Mouse (Mus musculus) layer of hippocampus, adult 2 months (tissue): ENCODE results near the gene Frzb. TPM values are rescaled to one million over a fixed set of nuclear protein-coding genes. Genes with fewer than 3 reads are reported as not detected.

Experiments used
- DNase-seq, 2 experiments: peaks; one replicate each; pipeline ENCODE4 v3.0.0; 2022; ENCODE audit warnings: low spot score in 2 of 2
- H3K27ac ChIP-seq: fragments of 200-600 bp; 2 replicates; pipeline ENCODE4 v1.8.1; 2022
- H3K4me3 ChIP-seq: fragments of 200-600 bp; 2 replicates; pipeline ENCODE4 v1.8.1; 2022; ENCODE audit warnings: mild to moderate bottlenecking
- CTCF ChIP-seq: fragments of 200-600 bp; conservative IDR thresholded peaks from 2 replicates; pipeline ENCODE4 v1.8.1; 2022; ENCODE audit warnings: antibody characterized with exemption, mild to moderate bottlenecking, moderate library complexity
- total RNA-seq, 2 experiments: library from RNA; stranded (reverse); gene quantifications; 2 replicates each; pipeline ENCODE4 v1.2.3; 2021

Gene Frzb
- total RNA-seq, 2 experiments from 2014 or later: 29.3 to 33.6 TPM

DNA sequence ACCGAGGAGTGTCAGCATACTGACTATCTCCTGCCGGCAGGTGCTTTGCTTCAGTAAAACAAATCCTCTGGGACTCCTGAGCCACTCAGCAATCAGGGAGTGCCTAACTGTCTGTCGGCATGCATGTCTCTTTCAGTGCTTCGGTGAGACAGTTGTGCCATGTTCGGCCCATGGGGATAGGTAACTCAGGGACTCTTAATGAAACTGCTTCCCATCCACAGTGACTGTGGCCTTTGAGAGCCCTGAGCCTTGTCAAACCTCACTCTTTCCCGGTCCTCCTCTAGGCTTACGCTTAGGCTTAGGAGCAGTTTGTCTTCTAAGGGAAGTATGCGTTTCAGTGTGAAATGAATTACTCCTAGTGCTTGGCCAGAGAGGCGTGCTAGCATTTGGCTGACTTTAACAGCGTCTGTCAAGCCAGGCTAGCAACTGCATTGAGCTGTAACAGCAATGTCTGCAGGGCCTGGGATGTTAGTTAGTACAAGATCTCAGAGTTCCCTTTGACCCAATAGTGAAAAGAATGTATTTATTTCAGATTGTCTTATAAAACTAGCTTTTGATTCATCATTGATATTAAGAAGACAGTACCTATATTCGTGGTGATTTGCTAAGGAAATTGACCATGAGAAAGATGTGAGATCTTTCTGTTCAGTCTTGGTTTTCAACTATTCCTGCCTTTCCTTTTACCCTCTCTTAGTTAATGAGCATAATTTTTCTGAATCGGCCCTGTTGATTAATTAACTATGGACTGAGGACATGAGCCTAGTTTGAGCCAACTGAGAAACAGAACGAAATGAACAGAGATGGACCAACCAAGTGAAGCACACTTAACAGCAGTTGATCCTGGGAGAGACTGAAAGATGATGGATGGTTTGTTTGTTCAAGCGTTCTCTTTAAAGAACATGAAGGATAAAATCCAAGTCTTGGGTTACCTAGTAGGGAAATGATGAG, 2.7 kb downstream of the Frzb start:
- TF ChIP-seq CTCF: no peak
- no peak for DNase-seq
- Histone ChIP-seq H3K27ac (peak overlapping the region; percentile 84; the same call in 1 of the 2 replicates), H3K4me3 (peak overlapping the region; percentile 77)

DNA sequence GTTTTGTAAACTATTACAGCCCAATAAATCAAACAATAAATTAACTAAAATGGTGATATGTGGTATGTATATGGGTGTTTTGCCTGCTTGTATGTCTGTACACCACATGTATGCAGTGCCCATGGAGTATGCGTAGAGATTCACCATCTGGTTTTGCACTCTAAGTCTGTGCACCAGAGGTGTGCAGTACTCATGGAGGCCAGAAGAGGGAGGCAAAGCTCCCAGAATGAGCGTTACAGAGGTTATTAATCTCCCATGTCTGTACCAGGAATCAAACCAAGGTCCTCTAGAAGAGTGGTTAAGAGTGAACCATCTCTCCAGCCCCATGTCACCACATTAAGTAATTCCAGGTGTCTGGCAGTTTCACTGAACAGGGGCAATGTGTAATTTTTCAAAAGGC, 3.5 kb downstream of the Frzb start:
- Histone ChIP-seq H3K27ac (no peak overlapping the region), H3K4me3 (no peak overlapping the region)
- peak; percentile 71 for TF ChIP-seq CTCF
- DNase-seq: no peak

DNA sequence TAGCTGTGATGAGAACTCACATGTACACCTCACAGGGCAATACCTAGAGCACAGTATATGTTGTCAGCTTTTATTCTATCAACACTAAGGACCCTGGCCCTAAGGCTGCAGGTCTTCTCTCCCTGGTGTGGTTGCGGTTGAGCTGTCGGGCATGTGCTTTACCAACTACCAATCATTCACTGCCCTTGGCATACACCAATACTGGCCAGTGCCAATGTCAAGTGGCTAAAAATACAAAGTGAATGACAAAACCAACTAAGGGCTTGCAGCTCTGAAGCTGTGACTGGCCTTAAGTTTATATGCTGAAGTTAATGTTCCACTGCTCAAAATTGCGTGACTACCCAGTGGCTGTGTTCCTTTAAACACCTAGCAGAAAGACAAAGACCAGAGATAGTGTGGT, 6.0 kb downstream of the Frzb start:
- Histone ChIP-seq H3K27ac (no peak overlapping the region), H3K4me3 (no peak overlapping the region)
- DNase-seq: no peak
- TF ChIP-seq CTCF: no peak

DNA sequence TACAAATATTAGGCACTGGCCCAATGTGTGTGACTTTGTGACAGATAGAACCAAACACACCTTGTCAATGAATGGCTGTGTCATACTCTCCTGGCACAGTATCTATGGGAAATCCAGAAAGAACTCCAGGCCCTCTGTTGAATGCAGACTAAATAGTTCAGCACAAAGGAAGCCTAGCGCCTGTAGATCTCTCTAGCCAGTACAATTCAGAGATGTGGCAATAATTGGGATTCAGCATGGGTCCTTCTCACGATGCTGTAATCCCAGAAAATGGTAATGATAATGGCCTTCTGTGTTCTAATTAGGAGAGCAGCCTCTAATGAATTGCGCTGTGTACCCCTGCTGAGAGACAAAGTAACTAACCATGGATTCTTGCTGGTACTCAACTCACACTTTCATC, 8.6 kb downstream of the Frzb start:
- no peak for DNase-seq

DNA sequence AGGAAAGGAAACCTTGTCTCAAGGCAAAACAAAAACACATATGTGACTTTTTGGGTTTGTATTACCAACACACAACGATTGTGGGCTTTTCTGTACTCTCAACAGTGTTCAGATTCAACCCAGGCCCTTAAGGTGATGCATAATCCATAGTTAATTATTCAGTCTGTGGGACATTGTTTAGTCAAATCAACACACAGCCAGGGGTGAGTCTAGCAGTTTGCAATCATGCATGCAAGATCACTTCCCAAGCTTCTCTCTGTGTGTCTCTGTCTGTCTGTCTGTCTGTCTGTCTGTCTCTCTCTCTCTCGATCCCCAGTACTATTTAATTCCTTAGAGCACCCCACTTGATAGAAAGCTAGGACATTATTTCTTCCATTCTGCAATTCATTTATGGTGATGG, 10.0 kb downstream of the Frzb start:
- Histone ChIP-seq H3K4me3 (no peak overlapping the region), H3K27ac (no peak overlapping the region)
- no peak for TF ChIP-seq CTCF
- no peak for DNase-seq

More for the DNA sequence above, 8.6 kb downstream of the Frzb start:
- no peak for TF ChIP-seq CTCF
- Histone ChIP-seq H3K27ac (no peak overlapping the region), H3K4me3 (no peak overlapping the region)

DNA sequence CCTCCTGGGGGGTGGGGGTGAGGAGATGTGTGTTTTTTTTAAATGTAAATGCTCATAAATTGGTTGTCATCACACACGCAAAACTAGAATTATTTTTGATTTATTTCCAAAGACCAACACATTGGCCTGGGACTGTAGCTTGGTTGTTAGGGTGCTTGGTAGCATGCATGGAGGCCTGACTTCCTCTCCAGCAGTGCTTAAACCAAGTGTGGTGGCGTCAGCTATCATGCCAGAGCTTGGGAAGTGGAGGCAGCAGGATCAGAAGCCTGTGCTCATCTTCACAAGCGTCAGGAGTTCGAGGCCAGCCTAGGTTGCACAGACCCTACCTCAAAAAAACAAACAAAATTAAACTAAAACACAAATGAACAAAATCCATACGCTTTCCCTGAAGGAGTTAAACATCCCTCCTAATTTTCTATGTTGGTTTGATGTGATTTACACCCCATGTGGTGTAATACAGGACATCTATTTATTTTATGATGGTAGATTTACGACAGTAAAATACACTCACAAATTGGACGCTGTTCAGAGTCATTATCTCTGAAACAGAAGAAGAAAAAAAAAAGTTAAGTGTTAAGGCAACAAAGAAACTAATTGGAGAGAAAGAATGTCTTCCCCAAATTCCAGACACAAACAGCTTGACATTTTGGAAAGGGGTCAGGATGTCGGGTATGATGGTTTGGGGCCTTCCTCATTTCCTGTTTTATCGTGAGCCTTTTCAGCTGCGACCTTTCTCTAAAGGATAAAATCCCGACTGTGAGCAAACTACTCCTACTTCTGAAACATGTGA, 12.4 kb downstream of the Frzb start:
- no peak for DNase-seq
- no peak for TF ChIP-seq CTCF
- no peak overlapping the region for H3K27ac ChIP-seq
- no peak overlapping the region for H3K4me3 ChIP-seq

DNA sequence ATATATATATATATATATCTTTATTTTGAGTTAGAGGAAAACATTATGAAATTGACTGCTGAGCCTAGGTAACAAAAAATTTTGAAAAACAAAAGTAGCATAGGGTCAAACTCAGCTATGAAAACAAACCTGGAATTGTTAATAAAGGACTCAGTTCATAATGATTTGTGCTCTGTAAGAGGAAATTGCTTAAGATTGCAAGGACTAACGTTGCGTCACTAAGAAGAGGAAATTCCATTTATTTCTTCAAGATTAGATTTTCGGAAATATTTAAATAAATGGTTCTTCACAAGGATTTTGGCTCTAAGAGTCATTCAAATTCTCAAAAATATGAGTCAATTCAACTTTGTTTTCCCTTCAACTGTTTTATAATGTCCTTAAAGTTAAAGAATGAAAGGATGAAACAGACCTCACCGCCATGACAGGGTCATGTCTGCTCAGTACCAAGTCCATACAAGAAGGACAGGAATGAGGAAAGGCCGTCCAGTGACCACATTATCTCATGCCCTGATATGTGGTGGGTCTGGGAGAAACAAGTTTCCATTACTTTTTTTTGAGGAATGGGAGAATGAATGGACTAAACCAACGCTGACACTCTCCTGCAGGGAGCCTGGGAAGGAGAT, 14.1 kb downstream of the Frzb start:
- TF ChIP-seq CTCF: no peak
- DNase-seq: no peak
- no peak overlapping the region for H3K4me3 ChIP-seq
- no peak overlapping the region for H3K27ac ChIP-seq

DNA sequence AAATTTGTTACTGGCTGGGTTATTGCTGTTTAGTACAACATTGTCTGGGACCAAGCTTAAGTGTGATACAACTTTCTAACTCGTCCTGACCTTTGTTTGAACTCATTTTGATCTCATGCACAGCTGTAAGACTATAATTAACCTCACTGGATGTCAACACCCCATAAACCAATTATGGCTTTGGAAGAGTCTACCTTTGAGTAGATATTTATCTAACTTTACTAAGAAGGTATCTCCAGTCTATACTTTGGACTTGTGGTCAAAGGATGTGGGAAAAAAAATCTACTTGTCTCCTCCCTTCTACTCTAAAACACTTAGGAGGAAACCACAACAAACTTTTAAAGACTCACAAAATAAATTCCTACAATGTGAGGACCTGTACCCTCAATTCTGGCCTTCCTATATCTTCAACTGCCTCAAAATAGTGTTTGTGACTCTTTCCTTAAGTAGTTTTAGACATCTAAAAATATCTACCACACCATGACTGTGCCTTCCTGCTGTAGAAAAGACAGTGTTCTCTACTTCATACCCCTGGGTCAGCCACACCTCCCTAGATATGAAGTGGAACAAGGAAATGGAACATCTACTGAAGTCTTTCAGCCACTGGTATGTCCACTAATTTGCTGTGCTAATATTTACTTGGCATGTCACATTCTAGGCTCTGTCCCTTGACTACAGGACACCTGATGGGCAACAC, 16.9 kb downstream of the Frzb start:
- Histone ChIP-seq H3K27ac (no peak overlapping the region), H3K4me3 (no peak overlapping the region)
- no peak for DNase-seq
- TF ChIP-seq CTCF: no peak

DNA sequence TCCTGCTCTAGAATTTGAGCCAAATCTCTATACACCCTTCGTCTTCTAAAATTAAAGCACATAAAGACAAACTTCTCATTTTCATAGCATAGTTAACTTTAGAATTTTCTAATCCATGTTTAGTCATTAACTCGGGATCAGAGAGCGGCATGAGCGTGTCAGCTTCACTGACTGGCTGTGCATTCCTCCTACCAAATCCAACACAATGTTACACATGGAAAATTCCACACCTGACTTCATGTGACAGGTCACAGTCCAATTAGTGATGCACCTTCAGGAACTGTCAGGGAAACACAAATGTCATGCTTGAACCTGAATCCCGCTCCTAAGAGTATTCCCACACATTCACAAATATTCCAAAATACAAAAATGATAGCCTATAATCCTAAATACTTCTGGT, 24.3 kb downstream of the Frzb start:
- H3K27ac ChIP-seq: no peak overlapping the region
- no peak for DNase-seq
- no peak overlapping the region for H3K4me3 ChIP-seq
- TF ChIP-seq CTCF: no peak

DNA sequence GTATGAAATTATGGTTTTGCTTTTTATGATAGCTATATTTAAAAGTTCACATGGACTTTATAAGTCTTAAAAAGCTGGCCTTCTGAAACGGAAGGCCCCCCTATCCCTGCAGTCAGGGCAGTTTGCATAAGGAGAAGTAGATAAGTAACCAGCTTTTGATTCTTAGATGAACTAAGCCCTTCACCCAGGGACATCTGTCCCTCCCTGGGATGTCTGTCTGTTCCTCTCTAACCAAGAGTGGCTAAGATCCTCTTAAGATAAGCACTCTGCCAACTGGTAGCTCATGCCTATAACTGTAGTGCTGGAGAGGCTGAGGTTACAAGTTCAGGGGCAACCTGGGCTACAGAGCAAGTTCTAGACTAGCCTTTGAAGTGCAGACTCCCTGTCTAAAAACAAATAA, 25.4 kb downstream of the Frzb start:
- Histone ChIP-seq H3K27ac (no peak overlapping the region), H3K4me3 (no peak overlapping the region)
- TF ChIP-seq CTCF: no peak
- DNase-seq: no peak

DNA sequence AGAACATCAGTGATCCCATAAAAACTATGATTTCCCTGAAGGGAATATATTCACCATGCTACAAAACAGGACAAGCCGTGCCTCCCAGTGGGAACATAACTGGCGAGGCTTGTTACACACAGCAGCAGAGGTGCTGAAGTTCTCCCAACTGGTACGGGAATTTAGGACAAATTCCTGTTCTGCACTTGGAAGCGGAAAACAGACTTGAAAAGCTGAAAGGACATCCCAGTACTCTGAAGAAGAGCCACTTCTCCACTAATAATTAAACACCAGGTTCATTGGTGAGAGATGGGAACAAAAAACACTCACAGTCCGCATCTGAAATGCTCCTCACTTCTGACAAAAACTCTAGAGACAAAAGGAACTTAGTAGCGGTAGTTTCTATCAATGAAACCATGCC, 31.1 kb downstream of the Frzb start:
- TF ChIP-seq CTCF: no peak
- Histone ChIP-seq H3K4me3 (no peak overlapping the region), H3K27ac (no peak overlapping the region)
- DNase-seq: no peak

DNA sequence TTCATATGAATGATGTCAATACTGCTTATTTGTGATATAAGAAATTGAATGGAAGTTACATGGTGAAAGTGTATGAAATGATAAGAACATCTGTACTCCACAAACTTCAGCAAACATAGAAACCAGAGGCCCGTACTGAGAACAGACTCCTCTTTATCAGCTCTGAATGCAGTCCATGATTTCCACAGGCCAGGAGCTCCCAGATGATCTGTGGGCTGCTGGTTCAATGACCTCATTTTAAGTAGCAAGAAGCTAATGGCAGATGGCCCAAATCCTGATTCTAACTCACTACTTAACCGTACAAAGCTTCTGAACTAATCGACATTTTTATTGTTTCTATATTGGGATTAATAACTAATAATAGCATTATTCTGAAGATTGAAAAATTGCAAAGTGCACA, 33.0 kb downstream of the Frzb start:
- Histone ChIP-seq H3K27ac (no peak overlapping the region), H3K4me3 (no peak overlapping the region)
- peak in 1 of 2 experiments; percentile 13 for DNase-seq
- no peak for TF ChIP-seq CTCF
